Mouse (Mus musculus) testis, adult 2 months (tissue): ENCODE data around the gene Sall1.

Experiments
- CTCF ChIP-seq: fragments of 200-500 bp; IDR thresholded peaks from 2 replicates; pipeline ENCODE4 v1.5.1; 2012; ENCODE audit warnings: low read depth, mild to moderate bottlenecking, inconsistent platforms, low read length, moderate library complexity; ENCODE audit not compliant: control insufficient read depth, insufficient read depth, insufficient replicate concordance
- POLR2A ChIP-seq: fragments of 200-500 bp; IDR thresholded peaks from 2 replicates; pipeline ENCODE4 v1.6.1; 2012; ENCODE audit warnings: low read depth, mild to moderate bottlenecking, inconsistent platforms, low read length, moderate library complexity; ENCODE audit not compliant: control insufficient read depth

DNA sequence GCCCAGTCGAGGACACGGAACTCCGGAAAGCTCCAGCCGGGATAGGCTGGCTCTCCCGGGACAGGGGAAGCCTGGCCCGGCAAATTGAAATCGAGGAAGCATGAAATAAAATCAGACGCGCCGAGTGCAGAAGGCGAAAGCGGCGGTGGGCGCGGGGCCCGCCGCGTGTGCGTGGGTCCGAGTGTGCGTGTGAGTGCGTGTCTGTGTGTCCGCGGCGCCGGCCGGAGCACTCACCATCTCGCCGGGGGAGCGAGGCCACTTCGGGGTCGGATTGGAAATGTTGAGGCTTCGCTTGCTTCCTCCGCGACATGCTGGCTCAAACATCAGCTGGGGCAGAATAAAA is 1.9 kb downstream of the Sall1 start:
- TF ChIP-seq CTCF, result no peak
- TF ChIP-seq POLR2A, result no peak
